Mouse (Mus musculus): Measurements from ENCODE around the gene Notch4. TPM values are rescaled to one million over a fixed set of nuclear protein-coding genes. Genes with fewer than 3 reads are reported as not detected.
A peak's percentile ranks its signal among the peaks of the same experiment; 100 is the strongest.

Gene Notch4
- total and polyA plus RNA-seq, 2 experiments from 2014 or later, result 6.8 to 43.2 TPM

DNA sequence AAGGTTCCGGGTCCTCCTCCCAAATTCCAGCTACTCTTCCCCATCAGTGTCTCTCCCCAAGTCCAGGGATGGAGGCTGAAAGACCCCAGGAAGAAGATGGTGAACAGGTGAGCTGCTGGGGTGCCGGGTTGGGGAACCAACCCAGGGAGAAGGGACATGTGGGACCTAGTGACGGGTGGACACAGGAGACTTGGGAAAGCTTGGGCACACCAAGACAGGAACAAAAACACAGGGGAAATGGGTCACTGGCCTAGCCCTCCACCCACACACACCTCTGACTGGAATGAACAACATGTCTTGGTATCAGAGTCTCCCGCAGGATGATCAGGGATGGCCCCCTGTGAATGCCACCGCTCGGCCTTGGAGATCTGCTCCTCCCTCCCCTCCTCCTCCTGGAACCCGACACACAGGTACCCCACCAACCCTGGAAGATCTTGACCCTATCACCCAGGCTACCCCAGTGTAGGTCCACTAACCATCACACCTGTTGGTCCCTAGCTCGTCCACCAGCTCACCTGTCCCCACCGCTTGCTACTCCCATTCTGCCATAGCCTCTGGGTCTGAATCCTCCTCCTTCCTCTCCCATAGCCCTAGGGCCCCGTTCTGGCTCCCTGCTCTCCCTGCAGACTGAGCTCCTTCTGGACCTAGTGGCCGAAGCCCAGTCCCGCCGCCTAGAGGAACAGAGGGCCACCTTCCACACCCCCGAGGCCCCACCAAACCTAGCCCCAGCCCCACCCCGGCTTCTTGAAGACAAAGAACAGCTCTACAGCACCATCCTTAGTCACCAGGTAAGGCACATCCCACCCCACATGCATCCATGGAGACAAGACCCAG lies 26.3 kb downstream of the Notch4 start:
- no peak for ATAC-seq (ENCODE audit: insufficient read depth, low read depth)
- Histone ChIP-seq H3K27me3 (ENCODE audit: control insufficient read depth, insufficient read depth, low read length) (no peaks in the 10 kb centered on the region), H3K27ac (ENCODE audit: low read depth) (peak overlapping the region; percentile 93), H3K4me2 (ENCODE audit: low read depth, low read length) (peak overlapping the region; percentile 79), H3K36me3 (replicated peaks; ENCODE audit: control insufficient read depth, insufficient read depth, low read length) (peaks cover 11% of the 10 kb centered on the region), H3K9me3 (replicated peaks; ENCODE audit: control insufficient read depth, low read length) (no peaks in the 10 kb centered on the region), H3K9ac (replicated peaks; ENCODE audit: low read depth, low read length) (no peak overlapping the region; the same call in 1 of the 2 replicates), H3K4me3 (ENCODE audit: low read depth, low read length) (peak overlapping the region; percentile 34; the same call in 1 of the 2 replicates), H3K4me1 (ENCODE audit: control insufficient read depth, insufficient read depth) (peaks cover 36% of the 10 kb centered on the region)
- no peak for DNase-seq (ENCODE audit: low spot score)
- 71% methylated on average over 14 of the region's 15 CpGs for WGBS
- TF ChIP-seq EP300 (IDR thresholded peaks at IDR 0.05; ENCODE audit: low read depth) (no peak), CTCF (IDR thresholded peaks at IDR 0.05; ENCODE audit: low read depth) (no peak)

DNA sequence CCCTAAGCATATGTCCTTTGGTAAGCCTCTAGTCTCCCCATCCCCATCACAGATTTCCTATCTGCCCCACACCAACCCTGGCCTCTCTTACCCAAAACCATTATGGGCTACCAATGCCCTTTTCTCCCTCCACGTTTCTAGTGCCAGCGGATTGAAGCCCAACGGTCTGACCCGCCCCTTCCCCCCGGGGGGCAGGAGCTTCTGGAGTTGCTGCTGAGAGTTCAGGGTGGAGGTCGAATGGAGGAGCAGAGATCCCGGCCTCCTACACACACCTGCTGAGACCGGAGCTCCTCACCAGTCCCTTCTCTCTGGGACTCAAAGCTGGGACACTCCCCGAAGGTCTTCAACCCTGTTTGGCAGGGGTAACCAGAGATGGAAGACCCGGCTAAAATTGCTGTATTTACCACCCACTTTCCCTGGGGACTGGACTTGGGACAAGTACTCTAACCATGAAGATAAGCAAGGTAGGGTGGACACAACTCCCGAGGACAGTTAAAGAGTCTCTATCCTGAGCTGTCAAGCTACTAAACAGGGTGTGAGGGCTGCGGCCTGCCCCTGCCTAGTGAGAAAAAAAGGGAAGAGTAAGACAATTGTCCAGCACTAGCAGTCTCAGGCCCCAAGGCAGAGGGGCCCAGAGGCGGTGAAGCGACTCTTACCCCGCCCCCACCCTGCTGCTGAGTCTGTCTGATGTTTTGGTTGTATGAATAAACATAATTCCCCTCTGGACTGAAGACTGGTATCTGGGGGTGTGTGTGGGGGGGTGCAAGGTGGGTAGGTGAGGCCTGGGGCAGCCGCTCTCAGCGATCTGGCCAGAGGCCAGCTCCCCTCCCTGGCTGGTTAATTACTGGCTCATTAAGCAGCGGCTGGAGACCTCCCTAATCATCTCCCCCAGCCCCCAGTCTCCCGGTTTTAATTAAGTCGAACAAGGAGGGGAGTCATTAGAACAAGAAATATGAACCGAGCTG lies 27.2 kb downstream of the Notch4 start, which contains the start of gene Pbx2:
Gene Pbx2 (plus strand): TSS at position 238 of the 965 bp plus-strand sequence.
- Histone ChIP-seq H3K9me3 (replicated peaks; ENCODE audit: control insufficient read depth, low read length) (no peaks in the 10 kb centered on the region), H3K4me3 (ENCODE audit: low read depth, low read length) (peak within 1 kb of the TSS; percentile 87), H3K27me3 (ENCODE audit: control insufficient read depth, insufficient read depth, low read length) (no peaks in the 10 kb centered on the region), H3K4me2 (ENCODE audit: low read depth, low read length) (peak within 1 kb of the TSS; percentile 79), H3K27ac (ENCODE audit: low read depth) (peak within 1 kb of the TSS; percentile 93), H3K9ac (replicated peaks; ENCODE audit: low read depth, low read length) (peak within 1 kb of the TSS; percentile 91), H3K36me3 (replicated peaks; ENCODE audit: control insufficient read depth, insufficient read depth, low read length) (peaks cover 21% of the 10 kb centered on the region), H3K4me1 (ENCODE audit: control insufficient read depth, insufficient read depth) (peaks cover 34% of the 10 kb centered on the region)
- WGBS, result 14% methylated on average over 21 of the region's 21 CpGs
- ATAC-seq (ENCODE audit: insufficient read depth, low read depth) (no peak), DNase-seq (ENCODE audit: low spot score) (no peak)
- TF ChIP-seq EP300 (IDR thresholded peaks at IDR 0.05; ENCODE audit: low read depth), result no peak
- TF ChIP-seq CTCF (IDR thresholded peaks at IDR 0.05; ENCODE audit: low read depth), result no peak

DNA sequence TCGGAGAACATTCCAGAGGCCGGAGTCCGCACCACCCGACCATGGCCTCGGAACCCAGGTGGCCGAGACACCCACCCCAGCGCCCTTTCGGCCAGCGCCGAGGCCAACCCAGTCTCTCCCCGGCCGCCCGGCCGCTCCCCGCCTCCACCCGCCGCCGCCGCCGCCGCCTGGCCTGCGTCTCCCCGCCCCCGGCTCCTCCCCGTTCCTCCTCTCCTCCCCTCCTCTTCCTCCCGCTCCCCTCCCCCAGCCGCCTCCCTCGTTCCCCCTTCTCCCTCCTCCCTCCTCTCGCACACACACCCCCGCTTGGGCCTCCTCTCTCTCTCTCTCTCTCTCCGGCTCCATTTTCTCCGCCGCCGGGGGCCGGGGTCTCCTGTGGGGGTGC lies 27.9 kb downstream of the Notch4 start:
- WGBS, result 2% methylated on average over 22 of the region's 35 CpGs

DNA sequence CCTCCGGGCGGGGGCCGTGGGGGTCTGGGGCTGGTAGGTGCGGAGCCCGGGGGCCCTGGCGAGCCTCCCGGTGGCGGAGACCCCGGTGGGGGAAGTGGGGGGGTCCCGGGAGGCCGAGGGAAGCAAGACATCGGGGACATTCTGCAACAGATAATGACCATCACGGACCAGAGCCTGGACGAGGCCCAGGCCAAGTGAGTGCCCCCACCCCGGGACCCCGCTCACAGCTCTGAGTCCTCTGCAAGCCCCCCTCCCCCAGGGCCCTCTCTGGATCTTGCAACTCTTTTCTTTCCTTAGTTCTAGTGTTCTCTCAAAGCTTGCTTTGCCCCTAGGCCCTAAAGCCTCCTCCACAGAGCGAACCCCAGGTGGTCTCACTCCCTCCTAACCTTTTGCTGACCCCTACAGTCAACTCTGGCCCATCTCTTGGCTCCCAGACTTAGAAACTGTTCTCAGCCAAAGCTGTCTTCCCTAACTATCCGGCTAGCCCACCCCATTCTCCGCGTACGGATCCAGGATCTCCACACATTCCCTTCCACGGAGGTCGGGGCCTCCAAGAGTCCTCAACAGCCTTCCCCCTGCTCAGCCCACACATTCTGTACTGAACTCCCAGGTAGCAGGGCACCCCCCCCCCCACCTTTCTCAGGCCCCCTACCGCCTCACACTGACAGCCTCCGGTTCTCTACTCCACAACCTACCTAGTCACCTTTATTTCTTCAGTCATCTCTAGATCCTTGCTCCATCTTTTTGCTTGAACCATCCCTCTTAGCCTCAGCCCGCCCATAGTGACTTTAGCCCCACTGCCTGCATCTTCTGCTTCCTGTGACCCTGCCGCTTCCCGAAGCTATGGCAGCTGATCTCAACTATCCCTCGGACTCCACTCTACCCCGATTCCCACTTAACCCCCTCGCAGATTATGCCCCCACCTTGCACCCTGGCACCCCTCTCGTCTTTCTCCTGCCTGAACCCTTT lies 28.8 kb downstream of the Notch4 start:
- Histone ChIP-seq H3K9me3 (replicated peaks; ENCODE audit: control insufficient read depth, low read length) (no peaks in the 10 kb centered on the region), H3K4me3 (ENCODE audit: low read depth, low read length) (peak overlapping the region; percentile 87), H3K4me1 (ENCODE audit: control insufficient read depth, insufficient read depth) (peaks cover 36% of the 10 kb centered on the region), H3K9ac (replicated peaks; ENCODE audit: low read depth, low read length) (peak overlapping the region; percentile 91), H3K4me2 (ENCODE audit: low read depth, low read length) (peak overlapping the region; percentile 79), H3K36me3 (replicated peaks; ENCODE audit: control insufficient read depth, insufficient read depth, low read length) (peaks cover 24% of the 10 kb centered on the region), H3K27ac (ENCODE audit: low read depth) (peak overlapping the region; percentile 93), H3K27me3 (ENCODE audit: control insufficient read depth, insufficient read depth, low read length) (no peaks in the 10 kb centered on the region)
- no peak for ATAC-seq (ENCODE audit: insufficient read depth, low read depth)
- 1% methylated on average over 30 of the region's 32 CpGs for WGBS
- TF ChIP-seq CTCF (IDR thresholded peaks at IDR 0.05; ENCODE audit: low read depth) (no peak), EP300 (IDR thresholded peaks at IDR 0.05; ENCODE audit: low read depth) (no peak)
- no peak for DNase-seq (ENCODE audit: low spot score)

More for the DNA sequence above, 27.9 kb downstream of the Notch4 start:
- Histone ChIP-seq H3K9ac (replicated peaks; ENCODE audit: low read depth, low read length) (peak overlapping the region; percentile 91), H3K27ac (ENCODE audit: low read depth) (peak overlapping the region; percentile 93), H3K36me3 (replicated peaks; ENCODE audit: control insufficient read depth, insufficient read depth, low read length) (peaks cover 24% of the 10 kb centered on the region), H3K4me2 (ENCODE audit: low read depth, low read length) (peak overlapping the region; percentile 79), H3K4me3 (ENCODE audit: low read depth, low read length) (peak overlapping the region; percentile 87), H3K4me1 (ENCODE audit: control insufficient read depth, insufficient read depth) (peaks cover 31% of the 10 kb centered on the region), H3K27me3 (ENCODE audit: control insufficient read depth, insufficient read depth, low read length) (no peaks in the 10 kb centered on the region), H3K9me3 (replicated peaks; ENCODE audit: control insufficient read depth, low read length) (no peaks in the 10 kb centered on the region)
- TF ChIP-seq CTCF (IDR thresholded peaks at IDR 0.05; ENCODE audit: low read depth) (no peak), EP300 (IDR thresholded peaks at IDR 0.05; ENCODE audit: low read depth) (no peak)
- ATAC-seq (ENCODE audit: insufficient read depth, low read depth) (peak; percentile 52), DNase-seq (ENCODE audit: low spot score) (peak; percentile 95)

Data from heart, postnatal 0 days (tissue).